ENCODE assay signal across 8 mouse cellular contexts in the genomic region with DNA sequence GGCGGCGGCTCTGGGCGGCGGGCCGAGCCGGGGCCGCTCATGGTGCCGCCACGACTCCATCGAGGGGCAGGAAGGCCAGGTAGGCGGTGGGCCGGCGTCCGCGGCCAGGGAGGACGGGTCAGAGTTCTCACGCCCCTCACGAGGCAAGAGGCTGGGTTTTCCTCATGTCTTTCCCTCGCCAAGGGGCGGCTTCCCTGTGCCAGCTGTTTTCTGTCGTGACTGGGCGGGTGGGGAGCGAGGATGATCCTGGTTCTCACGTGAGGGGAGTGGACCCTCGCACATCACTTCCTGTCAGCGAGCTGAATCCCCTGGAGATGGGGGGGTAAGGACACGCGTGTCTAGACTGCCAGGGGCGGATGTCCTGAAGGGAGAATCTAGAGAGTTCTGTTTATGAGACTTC. TPM values are rescaled to one million over a fixed set of nuclear protein-coding genes. Genes with fewer than 3 reads are reported as not detected.
DNase-seq lines count a peak whose midpoint lies in the region; ATAC-seq and TF ChIP-seq lines count a peak whose summit lies in the region.

No protein-coding gene starts in this region.

- H3K4me3 ChIP-seq in C2C12 (ENCODE audit: insufficient read depth, poor library complexity, severe bottlenecking): peak overlapping the region; percentile 61
- H3K4me3 ChIP-seq in embryonic facial prominence, embryonic 14.5 days (ENCODE audit: low read depth, low read length): peak overlapping the region; percentile 89
- H3K4me3 ChIP-seq in limb, embryonic 11.5 days (ENCODE audit: low read depth, low read length): peak overlapping the region; percentile 80
- peak overlapping the region; percentile 87 for H3K4me3 ChIP-seq in midbrain, embryonic 10.5 days

- peaks cover 9% of the 10 kb centered on the region for H3K79me3 ChIP-seq in C2C12 (ENCODE audit: low read depth)

- WGBS in embryonic facial prominence, embryonic 14.5 days: under 1% methylated on average over 15 of the region's 29 CpGs
- WGBS in limb, embryonic 11.5 days: 1% methylated on average over 29 of the region's 29 CpGs
- under 1% methylated on average over 29 of the region's 29 CpGs for WGBS in midbrain, embryonic 10.5 days

- no peaks in the 10 kb centered on the region for H3K9me3 ChIP-seq in embryonic facial prominence, embryonic 14.5 days (ENCODE audit: control insufficient read depth, low read length)
- no peaks in the 10 kb centered on the region for H3K9me3 ChIP-seq in limb, embryonic 11.5 days (ENCODE audit: control insufficient read depth, low read length)
- H3K9me3 ChIP-seq in midbrain, embryonic 10.5 days (replicated peaks): no peaks in the 10 kb centered on the region

- H3K27me3 ChIP-seq in C2C12 (ENCODE audit: control insufficient read depth, insufficient read depth, insufficient read length): no peaks in the 10 kb centered on the region
- no peaks in the 10 kb centered on the region for H3K27me3 ChIP-seq in embryonic facial prominence, embryonic 14.5 days (replicated peaks; ENCODE audit: control insufficient read depth, insufficient read depth, low read length)
- H3K27me3 ChIP-seq in limb, embryonic 11.5 days (ENCODE audit: control insufficient read depth, insufficient read depth, low read length): no peaks in the 10 kb centered on the region
- H3K27me3 ChIP-seq in midbrain, embryonic 10.5 days (ENCODE audit: low read depth, poor library complexity, severe bottlenecking): no peaks in the 10 kb centered on the region

- peak overlapping the region; percentile 92 for H3K9ac ChIP-seq in embryonic facial prominence, embryonic 14.5 days (ENCODE audit: low read depth, low read length)
- H3K9ac ChIP-seq in limb, embryonic 11.5 days (ENCODE audit: low read length): peak overlapping the region; percentile 70

- H3K4me1 ChIP-seq in embryonic facial prominence, embryonic 14.5 days (ENCODE audit: control insufficient read depth, insufficient read depth, low read length): peaks cover 6% of the 10 kb centered on the region; the same call in 1 of the 2 replicates
- no peaks in the 10 kb centered on the region for H3K4me1 ChIP-seq in limb, embryonic 11.5 days (ENCODE audit: control insufficient read depth, insufficient read depth, low read length)
- peaks cover 8% of the 10 kb centered on the region for H3K4me1 ChIP-seq in midbrain, embryonic 10.5 days

- DNase-seq in adrenal gland, adult 8-10 months: peak; percentile 58
- no peak for DNase-seq in adrenal gland, adult 2 months
- DNase-seq in embryonic facial prominence, embryonic 14.5 days (ENCODE audit: low spot score): peak; percentile 79
- peak; percentile 78 to 85 for DNase-seq in heart, postnatal 10 days
- no peak for DNase-seq in limb, embryonic 11.5 days (ENCODE audit: low spot score)
- no peak for DNase-seq in midbrain, embryonic 10.5 days (ENCODE audit: low spot score)
- peak; percentile 16 for DNase-seq in telencephalon, adult 2 months (ENCODE audit: low read depth, low spot score)

- peak overlapping the region; percentile 92 for H3K27ac ChIP-seq in embryonic facial prominence, embryonic 14.5 days (replicated peaks; ENCODE audit: low read depth, low read length)
- no peak overlapping the region for H3K27ac ChIP-seq in limb, embryonic 11.5 days (replicated peaks; ENCODE audit: low read depth, low read length)
- H3K27ac ChIP-seq in midbrain, embryonic 10.5 days (replicated peaks): peak overlapping the region; percentile 89

- H3K79me2 ChIP-seq in C2C12 (ENCODE audit: control insufficient read depth, insufficient read depth): peaks cover 15% of the 10 kb centered on the region

- intact Hi-C loops in heart, postnatal 10 days (cut with DNase I): loop anchor here (2.0 to 5.0 kb wide), 2 partner anchors 39 to 126 kb away; a partner anchor contains a TSS

- peak overlapping the region; percentile 69 for H3K4me2 ChIP-seq in embryonic facial prominence, embryonic 14.5 days (ENCODE audit: low read depth, low read length)
- H3K4me2 ChIP-seq in limb, embryonic 11.5 days (ENCODE audit: low read depth, severe bottlenecking): peak overlapping the region; percentile 77

- peak; percentile 21 for ATAC-seq in embryonic facial prominence, embryonic 14.5 days (ENCODE audit: low read depth)
- no peak for ATAC-seq in limb, embryonic 11.5 days (ENCODE audit: insufficient number of reproducible peaks, low FRiP score, low TSS enrichment, low read depth)

- H3K36me3 ChIP-seq in C2C12 (ENCODE audit: control insufficient read depth, insufficient read depth): no peaks in the 10 kb centered on the region
- H3K36me3 ChIP-seq in embryonic facial prominence, embryonic 14.5 days (ENCODE audit: control insufficient read depth, insufficient read depth, low read length): peaks cover 17% of the 10 kb centered on the region
- no peaks in the 10 kb centered on the region for H3K36me3 ChIP-seq in limb, embryonic 11.5 days (ENCODE audit: control insufficient read depth, insufficient read depth, low read length)
- H3K36me3 ChIP-seq in midbrain, embryonic 10.5 days: no peaks in the 10 kb centered on the region

- peak overlapping the region; percentile 91 for H3ac ChIP-seq in C2C12 (ENCODE audit: control insufficient read depth, insufficient read length, low read depth)

- TF ChIP-seq CTCF in C2C12 (IDR thresholded peaks at IDR 0.05; ENCODE audit: control insufficient read depth, insufficient read depth, insufficient read length): no peak

TF ChIP-seq in C2C12, 6 proteins besides CTCF, POLR2A, EP300 and RAD21:
- no peak for TF ChIP-seq MYOD1 (IDR thresholded peaks at IDR 0.05; ENCODE audit: control insufficient read depth, insufficient read length, low read depth)
- no peak for TF ChIP-seq CEBPB (IDR thresholded peaks at IDR 0.05; ENCODE audit: low read depth)
- no peak for TF ChIP-seq MYOG (IDR thresholded peaks at IDR 0.05; ENCODE audit: control insufficient read depth, extremely low read depth, insufficient read length)
- TF ChIP-seq MAX (IDR thresholded peaks at IDR 0.05): no peak
- TF ChIP-seq USF1 (IDR thresholded peaks at IDR 0.05; ENCODE audit: low read depth): no peak
- TF ChIP-seq FOSL1 (IDR thresholded peaks at IDR 0.05; ENCODE audit: insufficient read depth, low read length, poor library complexity, severe bottlenecking): no peak

RNA-seq across cellular contexts. Expression of a gene that starts 0.8 kb away (rescaled TPM):
- 10 to 100 TPM; 32.6 to 43.8 (median 38.3) TPM for total RNA-seq in adrenal gland, adult 8-10 months (2022)
- 10 to 100 TPM; 36.1 to 36.2 TPM for total RNA-seq in adrenal gland, adult 2 months (2021)
- 10.1 and 11.2 TPM in 2 replicates for polyA plus RNA-seq in adrenal gland, adult 2 months (2012; rRNA removed)
- polyA plus RNA-seq in C2C12 (2012; fragmentation: generic; extraction: Trizol): 7.8 TPM
- polyA plus RNA-seq in embryonic facial prominence, embryonic 14.5 days (2014; fragmentation: Nextera tagmentation; extraction: Ambion mirVana): 60.4 and 61.0 TPM in 2 replicates
- 100 to 1,000 TPM in 1 of 2 experiments, 10 to 100 TPM in 1; 95.1 to 123 TPM for total RNA-seq in heart, postnatal 10 days (2021)
- polyA plus RNA-seq in limb, embryonic 11.5 days (2014; fragmentation: Nextera tagmentation; extraction: Ambion mirVana): 23.9 and 29.4 TPM in 2 replicates
- 22.5 and 23.0 TPM in 2 replicates for polyA plus RNA-seq in midbrain, embryonic 10.5 days (2016; fragmentation: Nextera tagmentation; extraction: Ambion mirVana)

Comparison
In these comparisons a context has a peak if more than half of its experiments do, and no peak if none do; other contexts are left out.
1. DNase-seq: peak in adrenal gland, adult 8-10 months (single experiment), embryonic facial prominence, embryonic 14.5 days (single experiment), heart, postnatal 10 days (2 of 2) and telencephalon, adult 2 months (single experiment); none in adrenal gland, adult 2 months (single experiment), limb, embryonic 11.5 days (single experiment) and midbrain, embryonic 10.5 days (single experiment).
2. Peak in every context shown above with its lines, with median percentiles within 50 percentile points of each other: H3K4me3 ChIP-seq.